Mouse (Mus musculus) kidney, postnatal 4 days (tissue): ENCODE measurements at regions not wholly inside any gene's neighbourhood (a gene's known extent, or its start where the extent isn't known, plus 50 kb on each side); places are given as distances from the start of the nearest gene placed in this dataset.

Experiments
- DNase-seq, 2 experiments: peaks; one replicate each; pipeline ENCODE4 v3.0.0; 2021; ENCODE audit warnings: mixed read lengths in 2 of 2

- DNase-seq, result peak; percentile 67 to 72
Observed at GRCm38 (mm10) chr12:26885831-26886634, 417.0 kb downstream of the Cmpk2 start.

DNA sequence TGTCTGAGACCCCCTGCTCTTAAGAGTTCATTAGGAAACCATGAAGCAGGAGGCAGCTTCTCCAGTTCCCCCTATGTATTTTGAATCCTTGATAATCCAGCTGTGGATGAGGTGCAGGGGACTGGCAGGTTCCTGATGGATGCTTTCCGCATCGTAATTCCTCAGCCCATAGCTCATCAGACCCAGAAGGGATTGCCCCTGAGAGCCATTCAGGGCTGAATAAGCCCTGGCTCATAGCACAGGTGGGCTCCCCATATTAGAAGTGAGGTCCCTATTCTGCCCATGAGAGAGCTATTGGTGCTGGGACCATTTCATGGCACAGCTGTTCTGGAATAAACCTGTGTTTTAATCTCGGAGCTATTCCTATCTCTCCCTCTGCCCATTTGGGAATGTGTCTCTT is 416.1 kb downstream of the Cmpk2 start:
- DNase-seq, result no peak

GRCm38 (mm10) chr12:26884156-26884555 is 415.2 kb downstream of the Cmpk2 start:
- peak; percentile 70 to 72 for DNase-seq

GRCm38 (mm10) chr12:26877691-26878121 is 408.7 kb downstream of the Cmpk2 start:
- DNase-seq, result peak; percentile 16 to 37

- no peak for DNase-seq
Observed at GRCm38 (mm10) chr12:26877284-26877683, 408.3 kb downstream of the Cmpk2 start.

DNA sequence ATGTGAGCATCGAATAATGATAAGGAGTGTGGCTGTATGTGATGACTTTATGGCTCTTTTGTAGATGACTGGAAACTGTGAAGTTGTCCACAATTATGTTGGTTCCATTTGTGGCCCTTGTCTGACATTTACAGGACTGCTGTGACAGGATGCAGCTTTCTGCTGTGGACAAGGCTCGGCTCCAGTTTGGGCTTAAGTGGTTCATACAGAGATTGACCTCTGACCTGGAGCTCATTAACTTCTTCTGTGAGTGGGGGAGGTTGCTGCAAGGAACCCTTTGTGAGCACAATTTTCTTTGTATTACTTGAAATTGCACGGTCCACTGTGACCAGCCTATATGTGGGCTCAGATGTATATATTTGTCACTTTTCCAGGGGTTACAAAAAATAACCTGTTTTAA is 403.5 kb downstream of the Cmpk2 start:
- peak; percentile 28 to 32 for DNase-seq

- DNase-seq, result no peak
Observed at GRCm38 (mm10) chr12:26867731-26868130, 398.7 kb downstream of the Cmpk2 start.

GRCm38 (mm10) chr12:26855091-26855516 is 386.1 kb downstream of the Cmpk2 start:
- peak; percentile 75 to 81 for DNase-seq

- DNase-seq, result no peak
Observed at GRCm38 (mm10) chr12:26844917-26845316, 375.9 kb downstream of the Cmpk2 start.

DNA sequence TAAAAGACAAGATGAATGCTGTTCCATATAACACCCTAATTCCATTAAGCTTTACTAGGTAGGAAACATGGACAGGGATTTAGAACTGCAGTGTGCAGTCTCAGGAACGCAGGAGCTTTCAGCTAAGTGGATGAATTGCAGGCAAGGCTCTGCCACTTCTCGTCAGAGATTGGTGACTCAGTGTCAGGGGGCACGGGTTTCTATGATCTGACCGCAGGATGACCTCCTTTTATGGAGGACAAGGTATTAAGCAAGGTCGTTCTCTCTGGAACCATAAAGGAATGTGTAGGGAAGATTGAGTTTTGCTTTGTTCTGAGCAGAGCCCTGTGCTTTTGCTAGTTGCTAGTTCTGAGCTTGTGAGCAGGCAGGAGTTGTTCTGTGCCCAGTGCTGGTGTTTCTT is 373.7 kb downstream of the Cmpk2 start:
- DNase-seq, result no peak

DNA sequence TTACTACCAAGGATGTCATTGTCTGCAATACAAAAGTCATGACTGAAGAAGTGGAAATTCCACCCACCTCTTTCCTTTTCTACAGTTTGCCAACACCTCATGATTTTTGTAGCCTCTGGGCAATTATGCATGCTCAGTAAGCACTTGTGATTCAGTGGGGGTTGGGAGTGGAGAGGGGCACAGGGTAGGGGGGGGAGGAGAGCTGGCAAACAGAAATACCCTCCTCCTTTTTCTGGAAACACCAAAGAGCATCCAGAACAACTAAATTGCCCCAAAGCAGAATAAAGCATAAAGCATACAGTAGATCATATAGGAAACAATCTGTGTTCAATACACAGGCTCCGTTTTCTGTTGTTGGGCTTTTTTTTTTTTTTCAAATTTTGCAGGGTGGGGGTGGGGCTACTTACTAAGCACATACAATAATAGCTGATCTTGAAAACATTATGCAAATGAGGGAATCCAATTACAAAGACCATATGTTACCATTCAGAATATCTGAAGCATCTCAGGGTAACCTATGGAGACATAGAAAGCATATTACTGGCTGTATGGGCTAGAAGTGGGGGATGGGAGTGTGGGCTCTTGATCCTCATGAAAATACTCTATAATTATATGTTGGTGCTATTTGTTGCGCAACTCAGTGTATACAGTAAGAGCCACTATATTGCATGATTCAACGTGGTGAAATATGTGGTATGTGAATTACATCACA is 352.4 kb downstream of the Cmpk2 start:
- DNase-seq, result no peak

DNA sequence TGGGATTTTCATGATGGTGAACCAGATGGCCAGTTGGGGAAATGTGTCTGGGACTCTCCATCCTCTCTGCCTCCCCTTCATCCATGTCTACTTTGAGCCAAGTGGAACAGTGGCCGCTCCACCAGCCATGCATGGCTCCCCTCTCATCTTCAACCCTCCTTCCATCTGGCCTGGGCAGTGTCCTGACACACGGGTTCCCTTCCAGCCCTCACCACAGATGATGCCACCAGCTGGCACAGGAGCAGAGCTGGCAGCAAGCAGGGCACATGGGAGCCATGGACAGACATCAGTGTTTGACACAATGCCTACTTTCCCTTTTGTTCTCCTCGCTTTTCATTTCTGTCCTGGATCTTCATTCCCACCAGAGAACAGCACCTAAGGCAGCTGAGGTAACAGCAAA is 348.9 kb downstream of the Cmpk2 start:
- DNase-seq, result no peak

DNA sequence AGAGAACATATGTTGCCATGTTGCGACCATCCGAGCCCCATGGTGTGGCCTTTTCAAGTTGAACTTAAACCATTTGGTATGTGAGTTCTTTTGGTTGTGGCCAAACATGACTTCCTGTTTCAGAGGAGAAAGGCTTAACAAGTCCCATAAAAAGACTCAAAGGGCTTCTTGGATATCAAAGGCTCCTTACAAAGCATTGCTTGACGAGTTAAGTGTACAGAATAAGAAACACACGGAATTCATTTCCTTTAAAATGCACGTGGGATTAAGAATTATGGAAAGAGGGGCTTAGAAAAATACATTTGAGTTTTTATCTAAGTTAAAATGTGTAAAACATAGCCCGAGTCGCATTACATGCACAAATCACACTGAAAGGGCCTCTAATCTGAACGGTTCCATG is 346.8 kb downstream of the Cmpk2 start:
- DNase-seq, result no peak

DNA sequence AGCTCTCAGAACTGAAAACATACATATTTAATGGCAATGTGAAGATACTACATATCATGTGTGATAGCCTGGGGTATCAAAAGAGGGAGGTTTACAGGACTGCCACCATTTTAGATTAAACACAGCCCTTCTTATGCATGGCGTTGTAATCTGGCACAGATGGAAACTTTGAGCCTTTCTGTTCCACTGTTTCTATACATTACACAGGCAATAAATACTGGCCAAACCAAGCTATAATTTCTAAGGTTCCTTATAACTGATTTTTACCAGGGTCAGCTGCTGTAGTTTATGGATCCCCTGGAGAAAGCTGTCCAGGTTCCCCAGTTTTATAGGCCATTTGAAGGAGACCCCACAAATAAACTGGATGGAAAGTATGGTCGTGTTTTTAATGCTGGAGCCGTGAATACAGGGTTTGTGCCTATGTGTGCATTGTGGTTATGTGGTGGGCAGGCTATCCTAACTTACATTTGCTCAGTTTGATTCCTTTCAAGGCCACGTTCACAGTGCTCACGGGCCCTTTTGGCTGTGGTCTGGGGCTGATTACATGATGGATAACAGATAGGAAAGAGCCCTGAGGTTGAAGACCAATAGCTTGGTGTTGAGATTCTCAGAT is 341.7 kb downstream of the Cmpk2 start:
- no peak for DNase-seq

DNA sequence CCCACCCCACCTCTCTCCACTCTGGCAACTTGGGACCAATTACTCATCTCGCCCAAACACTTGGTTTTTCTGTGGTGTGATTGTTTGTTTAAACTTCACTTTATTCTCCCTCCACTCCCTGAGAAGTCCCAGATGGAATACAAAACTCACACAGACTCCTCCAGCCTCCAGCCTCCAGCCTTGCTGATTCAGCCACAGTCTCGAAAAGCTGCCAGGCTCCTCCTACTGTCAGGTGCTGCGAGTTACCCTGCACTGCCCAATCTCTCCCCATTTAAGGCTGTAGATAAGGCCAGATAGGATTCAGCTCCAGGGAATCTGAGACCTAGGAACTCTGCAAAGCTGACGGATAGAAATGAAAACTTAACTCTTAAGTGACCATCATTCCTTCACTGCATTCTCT is 340.7 kb downstream of the Cmpk2 start:
- peak; percentile 16 to 32 for DNase-seq

GRCm38 (mm10) chr12:26802542-26802941 is 333.5 kb downstream of the Cmpk2 start:
- DNase-seq, result no peak

DNA sequence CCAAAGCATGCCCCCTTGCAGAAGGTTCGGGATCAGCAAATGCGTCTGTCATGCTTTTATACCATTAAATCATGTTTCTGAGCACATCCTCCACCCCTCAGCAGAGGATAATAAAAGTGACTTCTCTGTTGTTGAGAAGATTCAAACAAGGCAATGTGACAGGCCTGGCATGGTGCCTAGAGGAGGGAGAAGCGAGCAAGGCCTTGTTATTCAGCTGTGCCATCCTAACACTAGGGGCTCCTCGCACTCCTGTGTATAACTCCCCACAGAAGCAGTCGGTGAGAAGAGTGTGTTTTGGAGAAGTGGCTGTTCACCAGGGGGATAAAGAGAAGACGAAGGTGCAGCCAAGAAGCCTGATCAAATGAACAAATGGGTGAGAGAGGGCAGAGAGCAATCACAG is 330.3 kb downstream of the Cmpk2 start:
- peak; percentile 6 to 7 for DNase-seq

DNA sequence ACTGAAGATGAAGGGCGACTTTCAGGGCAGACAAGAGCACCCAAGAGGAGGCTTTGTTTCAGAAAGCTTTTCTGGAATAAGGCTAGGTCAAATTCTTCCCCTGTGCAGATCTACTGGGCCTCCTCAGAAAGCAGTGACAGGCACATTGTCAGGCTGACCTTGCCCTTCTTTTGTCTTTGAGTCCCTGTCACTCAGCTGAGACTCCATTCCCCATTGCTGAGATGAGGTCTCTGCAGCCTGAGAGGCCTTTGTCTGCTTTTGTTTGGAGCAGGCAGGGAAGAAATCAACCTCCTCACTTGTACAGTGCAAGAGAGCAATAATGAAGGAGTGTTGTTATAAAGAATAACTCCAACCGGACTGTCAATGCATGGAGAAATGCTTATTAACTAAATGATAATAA is 327.4 kb downstream of the Cmpk2 start:
- DNase-seq, result no peak

GRCm38 (mm10) chr12:26789336-26789846 is 320.4 kb downstream of the Cmpk2 start:
- no peak for DNase-seq

DNA sequence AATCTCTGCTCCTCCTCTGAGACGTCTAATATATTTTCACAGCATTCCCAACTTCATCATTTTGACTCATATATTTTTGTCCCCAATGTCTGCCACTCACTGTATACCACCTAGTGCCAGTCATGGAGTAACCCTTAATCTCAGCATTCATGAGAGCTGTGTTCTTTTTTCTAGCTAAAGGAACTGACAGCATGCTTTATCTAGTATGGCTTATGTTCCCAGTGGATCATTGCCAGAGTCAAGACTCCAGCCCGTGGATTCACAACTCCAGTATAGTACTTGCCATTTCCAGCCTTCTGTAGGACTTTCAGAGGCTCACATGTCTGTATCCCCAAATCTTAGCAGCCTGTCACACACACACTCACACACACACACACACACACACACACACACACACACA is 316.5 kb downstream of the Cmpk2 start:
- DNase-seq, result no peak

DNA sequence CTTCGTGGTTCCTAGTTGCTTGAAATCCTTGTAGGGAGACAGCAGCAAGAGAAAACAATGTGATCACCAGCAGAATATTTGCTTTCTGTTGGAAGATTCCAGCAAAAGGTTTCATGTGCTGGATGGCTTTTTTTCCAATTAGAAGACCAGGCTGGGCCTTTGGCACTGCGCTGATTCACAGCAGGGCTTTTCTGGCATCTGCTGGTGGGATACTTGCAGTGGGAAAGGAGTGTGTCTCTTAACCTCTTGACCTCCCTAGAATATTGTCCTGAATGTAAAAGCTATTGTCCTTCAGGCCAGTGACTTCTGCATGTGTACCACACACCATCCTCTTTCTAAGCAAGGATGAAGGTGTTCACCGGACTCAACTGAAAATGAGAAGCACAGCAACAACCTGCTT is 315.4 kb downstream of the Cmpk2 start:
- no peak for DNase-seq

DNA sequence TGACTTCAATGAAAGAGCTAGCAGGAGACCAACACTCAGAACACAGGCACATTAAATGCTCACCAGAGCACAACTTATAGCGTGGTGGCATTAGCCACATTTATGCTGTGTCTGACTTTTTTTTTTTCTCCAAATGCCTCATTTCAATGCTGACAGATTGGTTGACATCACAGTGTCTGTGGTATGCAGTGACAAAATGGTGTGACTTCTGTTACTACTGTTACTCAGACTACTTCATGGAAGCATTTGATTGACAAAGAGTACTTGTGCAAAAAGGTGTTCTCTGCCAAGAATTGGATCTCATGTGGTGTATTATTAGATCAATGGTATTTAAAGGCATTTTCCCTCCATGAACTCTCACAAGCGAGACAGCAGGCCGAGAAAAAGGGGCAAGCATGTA is 314.8 kb downstream of the Cmpk2 start:
- no peak for DNase-seq

DNA sequence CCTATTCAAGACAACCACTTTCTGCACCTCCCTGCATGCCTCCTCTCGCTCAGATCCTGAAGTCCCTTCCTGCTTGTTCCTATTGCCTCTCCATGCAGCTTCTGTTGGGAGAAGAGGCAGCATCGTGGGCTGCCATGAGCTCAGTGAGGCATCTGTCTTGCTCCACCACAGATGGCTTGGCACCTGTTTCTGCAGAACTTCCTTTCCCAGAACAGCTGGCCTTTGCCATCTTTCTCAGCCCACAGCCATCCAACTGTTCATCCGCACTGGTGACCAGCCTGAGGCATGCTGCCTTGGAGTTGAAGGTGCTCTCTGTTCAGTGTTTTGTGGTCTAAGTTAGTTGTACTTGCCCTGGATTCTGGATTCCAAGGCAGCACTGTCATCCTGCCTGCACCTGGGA is 312.5 kb downstream of the Cmpk2 start:
- no peak for DNase-seq

DNA sequence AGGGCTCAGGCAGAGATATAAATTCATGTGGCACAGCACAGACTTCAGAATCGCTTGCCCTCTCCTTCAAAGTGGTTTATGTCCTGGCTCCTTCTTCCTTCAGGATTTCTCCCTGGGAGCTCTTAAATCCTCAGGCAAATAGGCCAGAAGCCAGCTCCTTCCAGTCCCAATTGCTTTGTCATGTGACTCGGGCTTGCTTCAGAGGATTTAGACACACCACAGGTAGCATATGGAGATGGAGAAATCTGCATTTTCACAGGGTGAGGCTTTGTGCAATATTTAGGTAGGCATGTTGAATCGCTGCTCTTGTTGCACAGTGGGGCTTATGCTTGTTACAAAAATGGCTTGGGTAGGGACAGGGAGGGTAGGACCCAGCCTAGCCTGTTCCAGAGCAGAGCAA is 309.8 kb downstream of the Cmpk2 start:
- no peak for DNase-seq
